Mouse (Mus musculus): Measurements from ENCODE around the gene Sfrp5.
A peak's percentile ranks its signal among the peaks of the same experiment; 100 is the strongest.

- TF ChIP-seq CTCF (conservative IDR thresholded peaks at IDR 0.05 in 1 of 2, IDR thresholded peaks at IDR 0.05 in 1 of 2; ENCODE audit: low read depth in 2 of 2, low read length in 2 of 2) = peak; percentile 78 to 84
- TF ChIP-seq POLR2A (IDR thresholded peaks at IDR 0.05; ENCODE audit: low read depth, low read length) = no peak
- no peak for TF ChIP-seq USF1 (IDR thresholded peaks at IDR 0.05; ENCODE audit: low read depth, low read length)
- TF ChIP-seq CHD2 (IDR thresholded peaks at IDR 0.05; ENCODE audit: low read length) = no peak
Measured at GRCm38 (mm10) chr19:42190494-42190893, 11.6 kb downstream of the Sfrp5 start.

Measured in CH12.LX (cell line).